Mouse (Mus musculus): Measurements from ENCODE around the gene Rnf146.
"Not testable (repeated sequence)": the region's sequence is repeated elsewhere in the genome, so short reads cannot be mapped to it uniquely, and the experiment has no call there.

Gene Rnf146

DNA sequence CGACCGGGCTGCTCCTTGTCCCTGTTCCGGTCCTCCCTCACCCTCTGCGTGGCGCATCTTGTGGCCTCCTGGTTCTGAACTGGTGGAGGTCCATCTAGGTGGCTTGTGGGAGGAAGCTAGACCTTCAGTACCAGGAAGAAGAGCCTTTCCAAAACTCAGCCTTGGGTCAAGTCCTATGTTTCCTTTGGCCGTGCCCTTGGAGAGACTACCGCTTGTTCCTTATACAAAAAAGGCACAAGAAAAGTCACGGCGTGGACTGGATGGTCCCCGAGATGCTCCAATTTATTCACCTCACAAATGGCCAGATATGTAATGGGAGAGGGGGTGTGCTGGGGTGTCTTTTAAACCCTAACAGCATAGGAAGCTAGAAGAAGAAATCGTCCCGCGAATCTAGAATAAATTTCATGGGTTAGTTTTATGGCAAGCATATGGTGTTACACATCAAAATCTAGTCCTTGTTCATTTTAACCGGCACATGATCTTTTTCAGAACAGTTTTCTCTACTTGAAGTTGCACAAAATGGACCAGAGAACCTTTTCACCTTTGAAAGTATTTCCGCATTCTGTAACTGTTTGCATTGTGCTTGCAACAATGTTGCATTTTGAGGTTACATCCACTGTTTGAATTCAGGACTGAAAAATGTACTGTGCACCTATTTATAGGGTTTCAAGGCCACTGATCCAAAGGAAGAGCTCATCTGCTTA is at the start of gene Rnf146:
Gene Rnf146, minus strand, starts transcription at position 246 of the 704 bp plus-strand sequence.
- no peak for DNase-seq (ENCODE audit: low spot score)

DNA sequence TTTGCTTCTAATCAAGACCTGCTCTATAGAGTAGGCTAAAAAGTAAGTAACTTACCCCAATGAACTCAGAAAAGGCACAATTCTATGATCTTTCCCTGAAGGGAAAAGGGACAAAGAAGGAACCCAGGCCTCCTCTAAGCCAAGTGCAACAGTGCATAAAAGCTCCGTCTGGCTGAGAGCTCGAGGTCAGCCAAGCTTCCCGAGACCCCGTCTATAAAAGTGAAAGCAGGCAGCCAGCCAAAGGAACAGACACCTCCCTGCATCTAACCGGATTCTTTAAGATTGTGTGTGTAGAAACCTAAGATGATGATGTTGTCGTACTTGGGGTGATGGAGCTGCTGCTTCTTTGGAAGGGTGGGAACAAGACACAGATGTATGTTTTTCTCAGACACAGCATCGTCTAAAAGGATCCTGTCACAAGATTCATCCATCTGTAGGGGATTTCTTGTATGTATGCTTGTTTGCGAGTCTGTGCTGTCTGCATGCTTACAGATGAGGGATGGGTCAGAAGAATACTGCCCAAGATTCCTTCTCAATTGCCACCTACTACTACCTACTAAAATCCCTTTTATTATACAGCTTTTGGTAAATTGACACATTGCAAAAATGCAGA is 40.5 kb upstream of the Rnf146 start:
- DNase-seq (ENCODE audit: low spot score) = no peak

DNA sequence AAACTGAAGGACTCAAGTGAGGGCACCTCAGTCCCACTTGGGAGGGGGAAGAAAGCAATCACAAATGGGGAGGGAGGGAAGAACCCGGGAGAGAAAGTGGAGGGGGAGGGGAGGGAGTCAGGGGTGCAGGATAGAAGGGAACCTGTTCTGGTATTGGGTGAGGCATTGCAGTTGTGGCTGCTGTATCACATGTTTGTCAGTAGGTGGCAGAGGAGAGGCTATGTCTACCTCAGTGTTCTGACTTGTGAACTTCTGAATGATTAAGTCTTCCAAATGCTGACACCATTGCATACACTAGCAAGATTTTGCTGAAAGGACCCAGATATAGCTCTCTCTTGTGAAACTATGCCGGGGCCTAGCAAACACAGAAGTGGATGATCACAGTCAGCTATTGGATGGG is 32.6 kb upstream of the Rnf146 start:
- DNase-seq (ENCODE audit: low spot score) = not testable (repeated sequence)

DNA sequence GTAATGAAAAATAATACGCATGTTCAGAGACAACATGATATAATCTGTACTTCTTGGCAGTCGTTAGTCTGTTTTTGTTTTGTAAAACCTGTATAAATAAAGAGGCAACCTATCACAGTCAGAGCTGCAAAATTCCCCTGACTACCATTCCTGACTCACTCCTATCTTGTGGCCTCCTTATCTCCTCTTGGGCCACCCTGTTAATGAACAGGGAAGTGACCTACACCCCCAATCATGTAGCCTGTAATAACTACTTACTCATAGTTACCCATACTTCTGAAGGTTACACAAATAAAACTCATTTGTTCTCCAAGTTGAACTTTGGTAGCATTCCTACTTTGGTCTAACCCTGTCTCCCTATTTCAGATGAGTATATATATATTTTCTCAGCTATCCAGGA is 19.3 kb upstream of the Rnf146 start:
- DNase-seq (ENCODE audit: low spot score) = no peak

DNA sequence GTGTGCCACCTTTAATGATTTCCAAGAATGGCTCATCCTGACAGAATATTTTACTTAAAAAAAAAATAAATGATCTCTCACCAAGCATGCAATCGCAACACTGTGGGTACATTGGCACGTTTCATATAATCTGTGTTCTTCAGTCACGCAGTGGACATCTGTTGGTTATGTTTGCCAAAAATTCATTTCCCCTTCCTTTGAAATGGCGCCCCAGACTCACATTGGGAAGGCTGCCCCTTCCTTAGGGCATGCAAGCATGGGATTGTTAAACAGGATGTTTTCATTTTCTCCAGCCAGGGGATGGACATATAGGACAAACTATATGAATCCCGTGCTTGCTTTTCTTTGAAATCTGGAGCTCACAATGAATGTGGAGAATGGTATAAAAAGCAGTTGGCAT is 11.8 kb upstream of the Rnf146 start:
- no peak for DNase-seq (ENCODE audit: low spot score)

DNA sequence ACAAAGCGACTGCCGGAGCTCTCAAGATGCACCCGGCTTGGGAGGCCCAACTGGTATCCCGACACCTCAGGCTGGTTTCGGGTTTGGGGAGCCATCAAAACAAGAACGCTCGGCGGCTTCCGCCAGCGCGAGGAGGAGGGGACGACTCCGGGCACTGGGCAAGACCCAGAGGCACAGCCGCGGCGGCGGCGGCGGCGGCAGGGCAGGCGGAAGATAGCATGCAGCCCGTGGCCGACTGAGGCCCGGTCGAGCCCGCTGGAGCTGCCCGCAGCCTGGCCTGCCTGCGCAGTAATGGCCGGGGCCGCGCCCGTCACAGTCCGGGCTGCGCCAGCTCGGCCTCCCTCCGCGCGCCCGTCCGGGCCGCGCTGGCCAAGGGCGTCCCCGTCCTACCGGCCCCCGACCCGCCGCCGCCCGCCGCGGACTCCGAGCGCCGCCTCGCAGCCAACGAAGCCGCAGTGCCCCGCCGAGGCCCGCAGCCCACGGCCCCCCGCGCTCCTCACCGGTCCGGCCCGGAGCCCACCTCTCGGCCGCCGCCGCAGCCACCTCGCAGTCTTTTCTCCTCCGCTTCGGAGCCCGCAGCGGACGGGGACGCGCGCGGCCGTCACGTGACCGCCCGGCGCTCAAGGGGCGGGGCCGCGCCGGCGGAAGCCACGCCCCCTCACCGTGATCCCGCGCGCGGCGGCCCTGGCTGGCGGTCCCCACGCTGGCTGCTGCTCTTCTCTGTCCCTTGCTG is 612 bp downstream of the Rnf146 start:
- peak; percentile 78 for DNase-seq (ENCODE audit: low spot score)

DNA sequence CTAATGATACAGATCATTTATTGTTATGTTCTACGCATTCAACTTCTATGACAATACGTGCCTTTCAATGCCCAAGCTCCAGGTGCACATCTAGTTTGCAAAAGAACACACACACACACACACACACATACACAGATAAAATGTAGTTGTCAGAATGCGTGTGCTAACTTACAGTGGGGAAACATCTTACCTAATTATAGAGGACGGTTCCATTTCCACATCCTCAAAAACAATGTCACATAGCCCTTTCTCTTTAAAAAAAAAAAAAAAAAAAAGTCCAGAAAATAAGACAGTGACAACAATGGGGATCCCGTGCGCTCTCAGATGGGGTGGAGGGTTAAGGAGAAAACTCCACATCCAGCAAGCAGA is 1.2 kb downstream of the Rnf146 start:
- no peak for DNase-seq (ENCODE audit: low spot score)

DNA sequence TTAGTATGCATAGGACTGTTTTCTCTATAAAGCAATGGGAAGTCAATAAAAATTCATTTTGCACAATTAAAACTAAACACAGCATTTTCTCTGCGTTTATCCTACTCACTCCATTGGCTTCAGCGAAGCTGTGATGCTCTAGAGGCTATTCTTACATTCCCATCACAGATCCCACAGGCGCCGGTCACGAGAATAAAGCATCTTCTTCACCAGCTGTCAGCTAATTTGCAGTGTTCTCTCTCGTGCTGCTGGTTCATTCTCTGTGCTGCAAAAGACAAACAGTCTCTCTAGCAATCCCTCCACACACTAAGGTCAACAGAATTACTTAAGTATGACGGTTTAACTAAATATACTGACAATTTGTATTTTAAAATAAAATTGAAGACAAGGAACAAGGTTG is 8.1 kb downstream of the Rnf146 start:
- DNase-seq (ENCODE audit: low spot score) = no peak

DNA sequence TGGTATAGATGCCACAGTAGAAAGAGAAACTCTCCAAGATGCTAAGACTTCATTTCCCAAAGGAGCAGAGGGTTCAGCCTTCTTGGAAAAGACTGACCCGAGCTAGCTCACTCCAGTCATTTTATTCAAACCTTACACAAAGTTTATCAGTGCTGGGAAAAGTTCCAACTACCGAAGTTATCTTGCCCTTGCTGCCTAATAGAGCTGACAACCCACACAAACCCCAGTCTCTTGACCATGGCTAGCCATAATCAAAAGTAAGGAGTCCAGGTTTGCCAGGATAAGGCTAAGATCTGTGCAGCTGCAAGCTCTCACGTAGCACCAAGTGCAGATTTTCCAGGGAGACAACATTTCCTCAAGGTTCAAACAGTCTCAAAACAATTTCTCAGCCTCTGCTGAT is 9.7 kb downstream of the Rnf146 start:
- DNase-seq (ENCODE audit: low spot score) = peak; percentile 40

DNA sequence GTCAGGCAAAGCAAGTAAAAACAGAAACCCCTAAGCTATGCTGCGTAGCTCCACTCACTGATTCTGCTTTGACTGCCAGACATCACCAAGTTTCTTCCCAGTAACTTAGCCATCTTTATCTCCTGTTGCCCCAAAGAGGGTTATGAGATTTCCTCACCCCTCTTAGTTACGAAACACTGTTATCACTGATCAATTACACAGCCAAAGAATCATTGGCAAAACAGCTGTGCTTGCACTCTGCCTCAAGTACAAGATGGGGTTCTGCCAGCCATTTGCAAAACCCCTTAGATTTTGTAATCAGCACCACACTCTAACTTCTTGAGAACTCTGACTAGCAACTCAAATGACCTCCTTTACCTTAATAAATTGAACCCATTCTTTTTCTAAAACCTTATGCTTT is 10.8 kb downstream of the Rnf146 start:
- no peak for DNase-seq (ENCODE audit: low spot score)

DNA sequence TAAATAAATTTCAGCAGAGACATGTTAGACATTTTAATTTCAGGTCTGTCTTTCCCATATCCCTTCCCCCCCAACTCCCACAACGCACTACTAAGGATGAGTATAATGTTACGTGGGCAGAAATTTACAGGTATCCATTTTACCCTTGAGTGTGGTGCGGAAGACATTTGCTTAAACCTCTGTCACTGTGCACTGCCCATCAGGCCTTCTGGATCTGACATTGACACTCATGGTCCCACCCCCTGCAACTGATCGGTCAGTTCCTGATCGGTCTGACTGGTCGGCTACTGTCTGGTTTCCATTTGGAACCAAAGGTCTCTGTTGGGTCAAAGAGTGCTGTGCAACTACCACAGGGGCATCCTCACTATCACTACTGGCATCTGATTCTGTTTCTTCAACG is 15.6 kb downstream of the Rnf146 start:
- no peak for DNase-seq (ENCODE audit: low spot score)

DNA sequence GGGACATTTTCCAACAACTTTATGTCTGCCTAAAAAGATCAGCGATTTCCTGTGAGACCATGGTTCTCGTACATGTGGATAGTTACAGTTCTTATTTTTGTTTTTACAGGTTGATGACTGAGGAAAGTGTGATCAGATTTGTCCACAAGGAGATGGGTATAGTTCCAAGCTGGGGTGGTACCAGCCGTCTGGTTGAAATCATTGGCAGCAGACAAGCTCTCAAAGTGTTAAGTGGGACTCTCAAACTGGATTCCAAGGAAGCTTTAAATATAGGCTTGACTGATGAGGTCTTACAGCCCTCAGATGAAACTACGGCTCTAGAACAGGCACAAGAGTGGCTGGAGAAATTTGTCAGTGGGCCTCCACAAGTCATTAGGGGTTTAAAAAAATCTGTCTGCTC is 18.0 kb downstream of the Rnf146 start:
- no peak for DNase-seq (ENCODE audit: low spot score)

DNA sequence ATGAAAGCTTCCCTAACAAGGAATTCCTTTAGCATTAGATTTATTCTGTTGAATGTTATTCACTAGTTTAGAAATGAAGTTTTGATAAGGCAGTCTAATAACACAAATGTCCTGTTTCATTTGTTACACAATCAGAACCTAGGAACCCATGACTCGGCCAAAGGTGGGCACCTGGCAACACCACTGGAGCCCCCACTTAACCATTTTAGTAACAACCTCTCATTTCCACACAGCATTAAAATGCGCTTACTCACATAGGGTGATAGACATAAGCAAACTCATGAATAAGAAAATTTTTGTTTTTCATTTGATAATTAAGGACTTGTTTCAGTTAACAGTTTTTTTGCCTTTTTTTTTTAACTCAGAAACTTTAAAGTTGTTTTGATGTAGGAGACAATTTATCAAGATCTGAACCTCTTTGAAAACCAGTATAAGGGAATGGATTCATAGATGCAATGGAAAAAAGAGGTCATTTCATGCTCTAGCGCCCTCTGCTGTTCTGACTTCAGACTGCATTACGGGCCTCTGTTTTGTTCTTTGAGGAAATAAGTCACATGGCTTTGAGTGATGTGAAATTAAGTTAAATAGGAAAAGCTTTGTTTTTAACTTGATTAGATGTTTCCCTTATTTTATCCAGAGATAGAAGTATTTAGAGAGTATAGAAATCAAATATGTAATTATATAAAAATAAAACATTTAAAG is 23.7 kb downstream of the Rnf146 start:
- DNase-seq (ENCODE audit: low spot score) = no peak

DNA sequence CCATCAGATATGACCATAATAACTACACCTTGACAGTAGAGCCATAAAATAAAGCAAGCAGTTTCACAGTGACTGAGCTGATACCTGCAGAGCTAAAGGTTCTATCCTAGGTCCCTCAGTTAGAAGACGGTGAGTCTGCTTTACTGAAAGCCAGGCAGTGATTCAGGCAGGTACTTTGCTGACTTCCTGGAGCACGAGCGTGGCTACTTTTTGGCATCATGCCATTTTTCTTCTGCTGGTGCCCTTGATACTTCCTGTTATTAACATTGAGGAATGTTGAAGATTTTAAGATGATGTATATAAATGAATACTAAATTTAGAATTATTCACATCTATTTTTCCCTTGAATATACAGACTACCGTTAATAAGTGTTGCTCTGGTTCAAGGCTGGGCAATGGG is 28.4 kb downstream of the Rnf146 start:
- DNase-seq (ENCODE audit: low spot score) = no peak

DNA sequence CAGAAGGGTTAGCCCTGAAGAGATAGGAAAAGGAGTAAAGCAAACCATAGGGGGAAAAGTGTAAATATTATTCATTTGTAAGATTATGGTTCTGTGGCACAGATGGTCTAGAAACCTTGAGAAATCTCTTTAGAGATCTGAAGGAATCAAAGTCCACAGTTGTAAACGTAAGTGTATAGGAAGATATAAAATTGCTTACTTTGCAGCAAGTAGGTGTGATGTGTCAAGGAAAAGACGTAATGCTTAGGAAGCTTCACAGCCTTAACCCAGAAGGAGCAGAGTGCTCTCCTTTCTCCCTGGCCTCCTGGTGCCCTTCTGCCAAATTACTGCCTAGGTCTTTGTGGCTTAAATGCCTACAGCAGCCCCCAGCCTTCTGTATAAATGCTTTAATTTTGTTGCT is 37.4 kb downstream of the Rnf146 start:
- no peak for DNase-seq (ENCODE audit: low spot score)

DNA sequence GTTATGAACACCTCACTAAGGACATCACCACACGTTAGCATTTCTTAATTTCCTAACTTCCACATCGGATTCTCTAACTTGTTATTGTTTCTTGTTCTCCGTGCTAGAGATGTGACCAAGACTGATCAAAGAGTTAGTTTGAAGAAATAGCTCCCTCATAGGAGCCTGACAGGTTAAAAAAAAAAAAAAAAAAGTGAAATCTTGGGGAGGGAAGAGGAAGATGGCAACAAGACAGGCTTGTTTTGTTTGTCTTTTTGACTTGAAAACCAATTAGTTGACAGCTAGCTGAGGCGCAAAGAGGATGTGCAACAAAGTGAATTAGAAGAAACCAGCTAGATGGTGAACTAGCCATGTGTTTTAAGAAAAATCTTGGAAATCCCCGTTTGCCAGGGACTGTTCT is 48.3 kb downstream of the Rnf146 start:
- DNase-seq (ENCODE audit: low spot score) = no peak

DNA sequence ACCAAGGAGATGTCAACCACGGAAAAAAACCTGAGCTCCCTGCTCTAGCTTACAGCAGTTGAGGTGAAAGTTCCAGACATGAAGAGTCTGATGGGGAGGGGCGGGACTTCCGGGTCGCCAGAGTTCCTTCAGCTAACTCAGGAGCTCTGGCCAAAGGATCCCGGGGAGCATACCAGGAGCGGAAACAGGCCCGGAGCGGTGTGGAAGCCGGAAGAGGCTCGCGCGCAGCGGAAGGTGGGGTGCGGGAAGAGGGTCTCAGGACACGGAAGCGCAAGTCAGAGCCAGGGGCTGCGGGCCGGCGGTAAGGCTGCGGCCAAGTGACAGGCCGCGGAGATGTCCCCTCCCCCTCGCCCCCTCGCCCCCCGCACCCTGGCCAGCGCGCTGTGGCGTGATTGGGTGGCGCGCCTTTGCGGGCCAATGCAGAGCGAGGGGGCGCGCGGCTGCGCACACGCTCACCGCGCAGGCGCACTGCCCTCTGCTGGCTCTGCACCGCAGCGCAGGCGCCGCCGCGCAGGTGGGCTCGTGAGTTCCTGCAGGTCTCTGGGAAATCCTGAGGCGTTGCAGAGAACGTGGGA is 49.1 kb downstream of the Rnf146 start, which contains the start of gene Echdc1:
Gene Echdc1, plus strand, starts transcription at position 103 of the 575 bp plus-strand sequence.
- DNase-seq (ENCODE audit: low spot score) = peak; percentile 75

DNA sequence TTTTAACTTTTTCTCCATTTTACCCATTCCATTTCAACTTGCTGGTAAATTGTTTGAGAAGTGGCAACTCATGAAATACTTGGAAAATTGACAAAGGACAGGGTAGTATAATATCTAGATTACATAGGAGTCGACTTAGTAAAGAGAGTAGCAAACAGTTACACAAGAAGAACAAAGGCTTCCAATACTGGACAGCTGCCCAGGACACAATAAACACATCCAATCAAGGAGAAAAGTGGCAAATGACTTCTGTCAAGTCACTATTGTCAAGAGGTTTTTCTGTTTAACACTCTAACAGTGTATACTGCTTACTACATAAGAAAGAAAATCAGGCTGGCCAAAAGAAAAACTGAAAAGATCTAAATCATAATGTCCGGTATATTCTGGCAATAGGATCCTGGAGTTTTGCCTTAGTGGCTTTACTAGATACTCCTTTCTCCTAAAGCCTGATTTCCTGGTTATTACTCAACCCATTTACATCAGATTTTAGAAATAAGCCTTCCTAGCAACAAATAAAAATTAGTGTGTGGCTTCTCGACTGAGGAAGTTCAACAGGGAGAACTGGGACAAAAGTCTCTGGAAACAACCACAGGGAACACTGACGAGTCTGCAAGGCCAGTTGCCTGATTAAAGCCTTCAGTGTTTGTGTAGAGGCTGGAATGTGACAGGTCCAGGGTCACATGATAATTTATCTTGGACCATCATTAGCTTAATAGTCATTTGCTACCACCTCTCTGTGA is 50.6 kb downstream of the Rnf146 start:
- DNase-seq (ENCODE audit: low spot score) = no peak

DNA sequence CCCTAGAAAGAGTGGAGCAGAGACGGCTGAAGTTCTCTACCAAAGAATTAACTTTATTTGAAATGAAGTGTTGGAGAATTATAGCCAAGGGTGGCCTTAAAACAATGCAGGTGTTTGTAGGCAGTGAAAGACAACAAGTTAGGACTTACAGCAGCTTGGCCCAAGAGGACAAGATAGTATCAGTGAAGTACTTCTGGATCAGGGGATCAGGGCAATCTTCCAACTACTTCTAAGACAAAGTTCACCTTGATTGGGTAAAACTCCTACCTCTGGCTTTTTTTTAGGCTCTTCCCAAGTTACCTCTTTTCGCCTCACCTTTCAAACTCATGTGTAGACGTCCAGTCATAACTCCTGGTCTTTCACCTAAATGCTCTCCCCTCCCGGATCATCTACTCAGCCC is 60.0 kb downstream of the Rnf146 start:
- no peak for DNase-seq (ENCODE audit: low spot score)

Data from ovary, adult 18-20 months (tissue).